Mouse (Mus musculus): ENCODE data around the gene Hist1h2bg. TPM values are rescaled to one million over a fixed set of nuclear protein-coding genes. Genes with fewer than 3 reads are reported as not detected.
A peak's percentile ranks its signal among the peaks of the same experiment; 100 is the strongest.

Hist1h2bg gene
- polyA plus RNA-seq, 1 experiment from 2014 or later = 10.6 TPM

DNA sequence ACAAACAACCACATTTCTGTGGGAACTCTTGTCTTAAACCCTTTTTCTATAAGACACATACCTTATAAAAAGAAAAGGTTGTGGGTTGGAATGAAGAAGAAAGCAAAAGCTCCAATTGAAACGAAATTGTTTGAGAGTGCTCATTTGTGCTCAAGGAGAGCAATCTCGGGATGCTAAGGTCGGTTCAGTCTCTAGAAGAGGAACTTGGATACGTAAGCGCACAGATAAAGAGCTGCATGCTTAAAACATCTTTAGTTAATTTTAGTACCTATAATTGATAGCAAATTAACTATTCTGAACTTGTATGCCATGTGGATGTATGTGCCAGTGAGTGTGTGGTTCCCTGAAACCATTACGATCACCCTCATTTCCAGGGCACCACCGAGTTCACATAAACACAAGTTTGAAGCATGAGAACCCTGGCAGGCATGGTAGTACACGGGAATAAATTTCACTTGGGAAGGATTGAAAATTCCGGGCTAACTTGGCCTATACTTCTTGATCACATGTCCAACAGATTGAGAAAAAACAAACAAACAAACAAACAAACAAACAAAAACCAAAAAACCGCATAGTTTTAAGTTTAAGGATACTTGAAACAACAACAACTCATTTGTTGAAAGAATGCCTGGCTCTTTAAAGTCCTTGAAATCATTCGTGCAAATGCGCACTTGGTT lies 49.0 kb downstream of the Hist1h2bg start:
- no peak for ATAC-seq (ENCODE audit: low read depth)
- 20% methylated on average over 12 of the region's 12 CpGs for WGBS (ENCODE audit: insufficient replicate concordance)
- Histone ChIP-seq H3K36me3 (ENCODE audit: control insufficient read depth, insufficient read depth) (no peaks in the 10 kb centered on the region), H3K27ac (ENCODE audit: low read length) (peak overlapping the region; percentile 98), H3K27me3 (ENCODE audit: control insufficient read depth, insufficient read depth, low read depth, low read length) (no peaks in the 10 kb centered on the region), H3K4me1 (ENCODE audit: control insufficient read depth, low read depth, low read length) (peaks cover 7% of the 10 kb centered on the region), H3K9me3 (replicated peaks; ENCODE audit: control insufficient read depth, low read length) (no peaks in the 10 kb centered on the region), H3K4me2 (ENCODE audit: low read depth, low read length) (peak overlapping the region; percentile 91), H3K4me3 (ENCODE audit: low read depth, low read length) (peak overlapping the region; percentile 67), H3K9ac (ENCODE audit: low read depth, low read length) (peak overlapping the region; percentile 80)

DNA sequence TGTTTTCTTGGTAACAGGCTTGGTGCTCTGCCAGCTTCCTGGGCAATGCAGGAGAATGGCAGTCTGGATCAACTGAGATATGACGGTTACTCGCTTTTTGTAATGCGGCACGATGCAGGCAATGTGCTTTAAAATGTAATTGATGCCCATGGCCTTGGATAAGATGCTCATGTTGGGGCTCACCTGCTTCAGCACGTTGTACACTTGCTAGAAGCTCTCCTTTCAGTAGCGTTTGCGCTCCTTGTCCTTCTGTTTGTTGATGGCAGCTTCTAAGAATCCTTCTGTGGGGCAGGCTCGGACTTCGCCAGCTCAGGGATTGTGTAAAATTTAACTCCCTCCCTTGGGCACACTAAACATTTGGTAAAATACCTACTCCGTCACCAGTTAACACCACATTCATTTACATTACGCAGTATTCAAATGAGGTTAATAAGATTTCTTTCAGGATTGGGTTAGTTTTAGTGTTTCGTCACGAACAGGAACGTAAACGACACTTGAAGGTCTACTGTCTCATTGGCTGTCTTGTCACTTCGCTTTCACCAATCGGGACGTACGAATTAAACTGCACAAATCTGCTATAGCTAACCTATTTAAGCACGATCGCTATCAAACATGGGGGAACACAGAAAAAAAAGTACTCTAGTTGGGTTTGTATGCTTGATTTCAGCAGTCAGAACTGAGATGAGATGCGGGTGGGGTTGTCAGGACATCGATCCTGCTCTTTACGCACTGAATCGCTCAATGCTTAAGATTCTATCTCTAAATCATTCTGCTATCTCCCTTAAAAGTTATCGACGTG lies 49.7 kb downstream of the Hist1h2bg start, which contains the start of gene Hist1h2be:
Hist1h2be (minus strand) TSS at position 392 of the 799 bp plus-strand sequence.
- Histone ChIP-seq H3K4me2 (ENCODE audit: low read depth, low read length) (peak within 1 kb of the TSS; percentile 91), H3K4me1 (ENCODE audit: control insufficient read depth, low read depth, low read length) (peaks cover 7% of the 10 kb centered on the region), H3K27ac (ENCODE audit: low read length) (peak within 1 kb of the TSS; percentile 98), H3K4me3 (ENCODE audit: low read depth, low read length) (peak within 1 kb of the TSS; percentile 67), H3K27me3 (ENCODE audit: control insufficient read depth, insufficient read depth, low read depth, low read length) (peaks cover 3% of the 10 kb centered on the region; the same call in 1 of the 2 replicates), H3K36me3 (ENCODE audit: control insufficient read depth, insufficient read depth) (no peaks in the 10 kb centered on the region), H3K9ac (ENCODE audit: low read depth, low read length) (peak within 1 kb of the TSS; percentile 80), H3K9me3 (replicated peaks; ENCODE audit: control insufficient read depth, low read length) (no peaks in the 10 kb centered on the region)
- peak; percentile 65 for ATAC-seq (ENCODE audit: low read depth)
- WGBS (ENCODE audit: insufficient replicate concordance) = under 1% methylated on average over 27 of the region's 27 CpGs

Small RNA genes within 50 kb of the gene (microRNA-seq; reads per million reads assigned to microRNA genes)
- gene Gm44297 (not detected), gene Gm44359 (not detected), gene Gm44394 (not detected)

Other genes starting within 250 kb of the Hist1h2bg start
- 12.0 and 13.1 TPM in 2 replicates for gene Zfp322a, start 202.2 kb upstream of the Hist1h2bg start, polyA plus RNA-seq (2015; fragmentation: Nextera tagmentation; extraction: Ambion mirVana)
- gene Abt1, start 147.5 kb upstream of the Hist1h2bg start, polyA plus RNA-seq (2015; fragmentation: Nextera tagmentation; extraction: Ambion mirVana) = 4.5 TPM in 2 replicates
- 1.9 and 2.0 TPM in 2 replicates for gene Btn1a1, start 105.5 kb upstream of the Hist1h2bg start, polyA plus RNA-seq (2015; fragmentation: Nextera tagmentation; extraction: Ambion mirVana)
- not detected in 2 replicates for gene Btn2a2, start 82.5 kb upstream of the Hist1h2bg start, polyA plus RNA-seq (2015; fragmentation: Nextera tagmentation; extraction: Ambion mirVana)
- 5.5 and 9.8 TPM in 2 replicates for gene Hist1h4h, start 40.3 kb upstream of the Hist1h2bg start, polyA plus RNA-seq (2015; fragmentation: Nextera tagmentation; extraction: Ambion mirVana)
- gene Hist1h2af, start 37.5 kb upstream of the Hist1h2bg start, polyA plus RNA-seq (2015; fragmentation: Nextera tagmentation; extraction: Ambion mirVana) = 2.0 and 6.7 TPM in 2 replicates
- gene Hist1h3g, start 36.0 kb upstream of the Hist1h2bg start, polyA plus RNA-seq (2015; fragmentation: Nextera tagmentation; extraction: Ambion mirVana) = 11.0 and 14.8 TPM in 2 replicates
- gene Hist1h2bh, start 28.0 kb upstream of the Hist1h2bg start, polyA plus RNA-seq (2015; fragmentation: Nextera tagmentation; extraction: Ambion mirVana) = 1.1 and 1.8 TPM in 2 replicates
- 1.2 and 1.4 TPM in 2 replicates for gene Hist1h3f, start 27.3 kb upstream of the Hist1h2bg start, polyA plus RNA-seq (2015; fragmentation: Nextera tagmentation; extraction: Ambion mirVana)
- gene Hist1h4f, start 19.7 kb upstream of the Hist1h2bg start, polyA plus RNA-seq (2015; fragmentation: Nextera tagmentation; extraction: Ambion mirVana) = 2.4 and 2.9 TPM in 2 replicates
- 1.2 and 1.4 TPM in 2 replicates for gene Hist1h1d, start 18.1 kb upstream of the Hist1h2bg start, polyA plus RNA-seq (2015; fragmentation: Nextera tagmentation; extraction: Ambion mirVana)
- gene Hist1h3e, start 9.0 kb upstream of the Hist1h2bg start, polyA plus RNA-seq (2015; fragmentation: Nextera tagmentation; extraction: Ambion mirVana) = 3.4 and 4.2 TPM in 2 replicates
- 63.6 and 96.6 TPM in 2 replicates for gene Hist1h2ae, start 176 bp upstream of the Hist1h2bg start, polyA plus RNA-seq (2015; fragmentation: Nextera tagmentation; extraction: Ambion mirVana)
- gene Hist1h2bf, start 2.8 kb downstream of the Hist1h2bg start, polyA plus RNA-seq (2015; fragmentation: Nextera tagmentation; extraction: Ambion mirVana) = 3.7 and 5.9 TPM in 2 replicates
- 2.2 and 3.8 TPM in 2 replicates for gene Hist1h2ad, start 3.0 kb downstream of the Hist1h2bg start, polyA plus RNA-seq (2015; fragmentation: Nextera tagmentation; extraction: Ambion mirVana)
- gene Hist1h3d, start 4.4 kb downstream of the Hist1h2bg start, polyA plus RNA-seq (2015; fragmentation: Nextera tagmentation; extraction: Ambion mirVana) = 6.6 and 7.7 TPM in 2 replicates
- gene Hist1h4d, start 10.2 kb downstream of the Hist1h2bg start, polyA plus RNA-seq (2015; fragmentation: Nextera tagmentation; extraction: Ambion mirVana) = 126 and 155 TPM in 2 replicates
- gene Hist1h2be, start 49.7 kb downstream of the Hist1h2bg start, polyA plus RNA-seq (2015; fragmentation: Nextera tagmentation; extraction: Ambion mirVana) = 1.9 and 2.0 TPM in 2 replicates
- 23.6 and 27.8 TPM in 2 replicates for gene Hist1h1e, start 51.2 kb downstream of the Hist1h2bg start, polyA plus RNA-seq (2015; fragmentation: Nextera tagmentation; extraction: Ambion mirVana)
- 1.2 and 1.5 TPM in 2 replicates for gene Hist1h2ac, start 112.6 kb downstream of the Hist1h2bg start, polyA plus RNA-seq (2015; fragmentation: Nextera tagmentation; extraction: Ambion mirVana)
- gene Hist1h2bc, start 112.8 kb downstream of the Hist1h2bg start, polyA plus RNA-seq (2015; fragmentation: Nextera tagmentation; extraction: Ambion mirVana) = 202 and 220 TPM in 2 replicates
- 0.13 TPM in 1 of 2 replicates, not detected in the other for gene Hist1h1t, start 124.4 kb downstream of the Hist1h2bg start, polyA plus RNA-seq (2015; fragmentation: Nextera tagmentation; extraction: Ambion mirVana)
- gene Hist1h4c, start 127.1 kb downstream of the Hist1h2bg start, polyA plus RNA-seq (2015; fragmentation: Nextera tagmentation; extraction: Ambion mirVana) = 6.3 and 8.9 TPM in 2 replicates
- gene Hfe, start 139.5 kb downstream of the Hist1h2bg start, polyA plus RNA-seq (2015; fragmentation: Nextera tagmentation; extraction: Ambion mirVana) = 16.0 and 16.3 TPM in 2 replicates
- 99.6 and 112 TPM in 2 replicates for gene Hist1h1c, start 167.4 kb downstream of the Hist1h2bg start, polyA plus RNA-seq (2015; fragmentation: Nextera tagmentation; extraction: Ambion mirVana)
- 4.4 and 7.4 TPM in 2 replicates for gene Hist1h3c, start 174.2 kb downstream of the Hist1h2bg start, polyA plus RNA-seq (2015; fragmentation: Nextera tagmentation; extraction: Ambion mirVana)
- 3.2 and 6.3 TPM in 2 replicates for gene Hist1h2bb, start 175.3 kb downstream of the Hist1h2bg start, polyA plus RNA-seq (2015; fragmentation: Nextera tagmentation; extraction: Ambion mirVana)
- gene Hist1h2ab, start 179.7 kb downstream of the Hist1h2bg start, polyA plus RNA-seq (2015; fragmentation: Nextera tagmentation; extraction: Ambion mirVana) = 49.0 and 58.5 TPM in 2 replicates
- gene Hist1h3b, start 180.9 kb downstream of the Hist1h2bg start, polyA plus RNA-seq (2015; fragmentation: Nextera tagmentation; extraction: Ambion mirVana) = 14.4 TPM in 2 replicates
- gene Hist1h4b, start 185.6 kb downstream of the Hist1h2bg start, polyA plus RNA-seq (2015; fragmentation: Nextera tagmentation; extraction: Ambion mirVana) = 3.5 and 5.4 TPM in 2 replicates
- gene Hist1h4a, start 189.8 kb downstream of the Hist1h2bg start, polyA plus RNA-seq (2015; fragmentation: Nextera tagmentation; extraction: Ambion mirVana) = 0.48 TPM in 1 of 2 replicates, not detected in the other
- 4.6 and 6.8 TPM in 2 replicates for gene Hist1h3a, start 191.0 kb downstream of the Hist1h2bg start, polyA plus RNA-seq (2015; fragmentation: Nextera tagmentation; extraction: Ambion mirVana)
- 2.5 and 3.5 TPM in 2 replicates for gene Hist1h1a, start 192.3 kb downstream of the Hist1h2bg start, polyA plus RNA-seq (2015; fragmentation: Nextera tagmentation; extraction: Ambion mirVana)
- gene Trim38, start 198.5 kb downstream of the Hist1h2bg start, polyA plus RNA-seq (2015; fragmentation: Nextera tagmentation; extraction: Ambion mirVana) = not detected in 2 replicates
- gene Slc17a2, start 235.6 kb downstream of the Hist1h2bg start, polyA plus RNA-seq (2015; fragmentation: Nextera tagmentation; extraction: Ambion mirVana) = 1.5 and 1.8 TPM in 2 replicates